Mouse (Mus musculus) E14TG2a.4 (cell line): ENCODE measurements around the gene Slc35e1.

Experiments used
- CTCF ChIP-seq: conservative IDR thresholded peaks from 2 replicates; pipeline ENCODE4 v1.5.1; 2014; ENCODE audit warnings: low read length
- NANOG ChIP-seq: IDR thresholded peaks from 2 replicates; pipeline ENCODE4 v1.6.1; 2014; ENCODE audit warnings: borderline replicate concordance, low read length, mixed read lengths
- POU5F1 ChIP-seq: IDR thresholded peaks from 2 replicates; pipeline ENCODE4 v1.6.1; 2014; ENCODE audit warnings: low read length, borderline replicate concordance

DNA sequence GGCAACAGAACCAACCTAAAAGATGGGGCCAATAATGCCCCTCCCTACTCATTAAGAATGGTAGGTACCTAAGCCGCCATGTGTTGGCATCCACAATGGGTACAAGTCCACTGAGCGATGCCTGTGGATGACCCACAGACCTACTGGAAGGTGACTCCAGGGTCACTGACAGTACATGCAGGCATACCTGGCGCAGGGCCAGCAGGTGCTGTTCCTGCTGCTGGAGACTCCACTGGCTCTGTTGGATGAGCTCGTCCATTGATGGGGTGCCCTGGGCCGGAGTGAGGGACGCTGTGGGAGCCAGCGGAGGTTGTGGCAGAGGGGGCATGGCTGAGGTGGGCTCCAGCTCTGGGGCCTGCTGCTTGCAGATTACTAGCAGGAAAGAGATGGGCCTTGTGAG lies 21.7 kb downstream of the Slc35e1 start:
- TF ChIP-seq CTCF (no peak), NANOG (no peak), POU5F1 (no peak)
